Mouse (Mus musculus): ENCODE results near the gene Slc41a3.

Gene Slc41a3

GRCm38 (mm10) chr6:90683831-90684532 lies 79.5 kb downstream of the Slc41a3 start:
- peak; percentile 32 for DNase-seq (ENCODE audit: low spot score)

GRCm38 (mm10) chr6:90686812-90687211 lies 82.3 kb downstream of the Slc41a3 start:
- DNase-seq (ENCODE audit: low spot score), result no peak

GRCm38 (mm10) chr6:90688003-90688402 lies 83.5 kb downstream of the Slc41a3 start:
- no peak for DNase-seq (ENCODE audit: low spot score)

- DNase-seq (ENCODE audit: low spot score), result no peak
Measured at GRCm38 (mm10) chr6:90688742-90689141, 84.2 kb downstream of the Slc41a3 start.

GRCm38 (mm10) chr6:90689500-90689899 lies 85.0 kb downstream of the Slc41a3 start:
- DNase-seq (ENCODE audit: low spot score), result no peak

GRCm38 (mm10) chr6:90691935-90692334 lies 87.4 kb downstream of the Slc41a3 start:
- no peak for DNase-seq (ENCODE audit: low spot score)

- no peak for DNase-seq (ENCODE audit: low spot score)
Measured at GRCm38 (mm10) chr6:90692404-90692803, 87.9 kb downstream of the Slc41a3 start.

GRCm38 (mm10) chr6:90695754-90696153 lies 91.2 kb downstream of the Slc41a3 start:
- no peak for DNase-seq (ENCODE audit: low spot score)

All from yolk sac, embryonic 10.5 days (tissue).